Mouse (Mus musculus): ENCODE data around the gene Rbms1.

The Rbms1 gene

DNA sequence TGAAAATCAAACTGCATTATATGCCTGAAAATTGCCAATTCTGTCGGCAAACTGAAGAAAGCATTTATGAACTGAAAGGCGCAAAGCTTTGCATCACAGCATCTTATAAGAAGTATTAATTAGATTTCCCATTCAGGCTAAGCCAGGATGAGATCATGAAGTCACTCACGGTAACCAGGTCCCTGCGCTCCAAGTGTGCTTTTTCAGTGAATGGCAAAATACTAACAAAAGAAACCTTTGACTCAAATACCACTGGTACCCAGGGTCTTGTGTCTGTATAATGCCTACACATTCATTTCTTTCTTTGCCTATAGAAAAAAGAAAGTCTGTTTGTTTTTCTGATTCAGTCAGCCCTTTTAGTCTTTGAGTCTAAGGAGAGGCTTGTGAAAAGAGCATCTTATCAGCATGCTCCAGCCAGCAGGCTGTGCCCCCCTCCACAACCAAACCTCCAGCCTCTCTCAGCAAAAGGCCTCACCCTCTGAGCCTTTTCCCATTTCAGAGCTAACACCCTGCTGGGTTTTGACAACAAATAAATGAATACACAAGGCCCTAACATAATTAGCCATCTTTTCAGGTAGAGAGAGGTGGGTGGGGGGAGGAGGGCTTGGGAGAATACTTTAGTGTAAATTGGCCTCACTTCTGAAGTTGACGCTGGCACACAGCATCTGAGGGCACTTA, 83.7 kb downstream of the Rbms1 start:
- no peak for DNase-seq (ENCODE audit: low read depth)

DNA sequence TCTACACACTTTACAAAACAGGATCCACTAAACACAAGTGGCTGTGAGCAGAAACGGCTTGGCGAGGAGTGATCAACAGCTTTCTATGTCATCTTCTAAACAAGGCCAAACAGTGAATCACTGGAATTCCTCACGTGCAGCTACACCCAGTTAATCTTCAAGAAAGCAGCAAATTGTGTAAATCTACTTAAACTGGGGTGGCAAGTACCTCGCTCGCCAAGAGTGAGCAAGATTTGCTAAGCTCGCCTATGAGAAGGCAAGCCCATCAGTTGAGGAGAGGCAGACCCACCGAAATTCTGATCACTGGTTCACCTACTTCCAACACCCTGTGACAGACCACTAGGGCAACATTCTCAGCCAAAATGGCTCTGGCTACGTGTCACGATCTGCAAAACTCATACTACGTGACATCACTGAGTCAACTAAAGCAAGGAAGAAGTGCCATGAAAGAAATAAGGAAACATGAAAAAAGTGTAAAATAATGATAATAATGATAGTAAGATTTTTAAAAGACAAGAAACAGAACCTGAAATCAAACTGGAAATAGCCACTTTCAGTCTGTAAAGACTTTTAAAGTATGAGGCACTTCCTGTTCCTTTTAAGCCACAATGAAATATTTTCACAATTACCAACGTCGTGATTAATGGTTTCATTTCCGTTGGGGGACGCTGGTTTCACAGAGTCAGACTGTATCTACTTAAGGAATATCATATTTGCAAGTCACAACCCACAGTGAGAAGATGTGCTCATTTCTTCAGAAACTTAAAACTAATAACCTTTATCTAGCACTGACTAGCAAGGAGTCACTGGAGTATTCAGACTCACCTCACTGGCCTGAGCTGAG, 85.2 kb downstream of the Rbms1 start:
- no peak for DNase-seq (ENCODE audit: low read depth)

DNA sequence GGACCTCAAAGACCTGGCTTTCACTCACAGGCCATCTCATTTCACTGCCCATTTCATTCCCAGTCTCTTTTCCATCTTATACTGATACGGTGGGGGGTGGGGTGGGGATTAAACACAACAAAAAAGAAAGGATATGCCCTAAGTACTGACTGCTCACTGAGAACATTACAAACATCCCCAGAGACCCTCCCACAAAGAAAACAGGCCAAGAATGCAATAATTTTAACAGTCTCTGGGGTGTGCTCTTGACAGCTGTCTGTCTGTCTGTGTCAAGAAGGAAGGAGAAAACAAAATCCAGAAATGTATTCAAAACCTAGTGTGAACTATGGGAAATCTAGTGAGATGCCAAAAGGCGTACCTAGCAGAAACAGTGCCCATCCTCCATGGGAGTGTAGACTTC, 86.1 kb downstream of the Rbms1 start:
- no peak for DNase-seq (ENCODE audit: low read depth)

DNA sequence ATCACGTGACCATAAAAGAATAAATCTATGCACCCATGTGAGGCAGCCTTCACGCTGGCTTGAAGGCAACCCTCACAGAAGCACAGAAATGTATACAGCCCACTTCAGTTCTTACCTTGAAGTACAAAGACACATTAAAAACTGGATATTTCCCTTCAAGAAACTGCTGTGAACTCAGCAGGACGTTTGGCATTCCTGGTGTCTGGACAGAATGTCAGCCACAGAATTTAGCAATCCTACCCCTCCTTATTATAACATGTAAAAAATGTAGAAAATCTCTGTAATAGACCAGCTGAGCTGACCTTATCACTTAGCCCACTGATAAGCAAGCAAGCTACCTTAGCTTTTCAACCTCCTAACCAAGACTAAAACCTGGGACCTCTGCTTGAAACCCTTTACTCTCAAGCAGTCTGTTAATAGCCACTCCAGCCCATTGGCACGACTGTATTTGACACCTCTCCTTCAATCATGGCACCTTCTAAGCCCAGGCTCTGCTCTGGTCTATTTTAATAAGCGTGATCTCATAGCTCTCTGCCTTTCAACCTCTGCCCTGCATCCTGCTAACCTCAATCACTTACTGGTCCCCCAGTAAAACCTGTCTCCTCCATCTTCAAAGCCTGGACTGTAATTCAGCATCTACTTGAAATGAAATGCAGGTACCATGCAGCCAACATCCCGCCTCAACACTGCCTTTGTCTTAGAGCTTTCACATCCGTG, 90.7 kb downstream of the Rbms1 start:
- DNase-seq (ENCODE audit: low read depth), result no peak

DNA sequence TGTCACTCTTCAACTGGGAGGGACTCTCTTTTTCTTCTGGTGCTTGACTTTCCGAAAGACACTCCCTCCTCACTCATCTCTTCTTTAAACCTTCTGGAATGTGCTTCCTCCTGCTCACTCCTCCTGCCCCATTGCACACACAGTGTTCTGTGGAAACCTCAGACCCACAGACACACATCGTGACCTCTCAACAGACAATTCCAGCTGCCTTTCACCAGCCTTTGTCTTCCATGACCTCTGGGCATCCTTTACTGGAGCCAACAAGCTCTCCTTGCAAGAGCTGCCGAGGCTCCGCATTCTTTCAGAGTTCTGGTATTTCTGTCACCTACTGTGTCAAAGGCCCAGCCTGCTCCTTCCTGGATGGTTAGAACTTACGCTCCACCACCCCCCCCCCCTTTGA, 92.0 kb downstream of the Rbms1 start:
- no peak for DNase-seq (ENCODE audit: low read depth)

DNA sequence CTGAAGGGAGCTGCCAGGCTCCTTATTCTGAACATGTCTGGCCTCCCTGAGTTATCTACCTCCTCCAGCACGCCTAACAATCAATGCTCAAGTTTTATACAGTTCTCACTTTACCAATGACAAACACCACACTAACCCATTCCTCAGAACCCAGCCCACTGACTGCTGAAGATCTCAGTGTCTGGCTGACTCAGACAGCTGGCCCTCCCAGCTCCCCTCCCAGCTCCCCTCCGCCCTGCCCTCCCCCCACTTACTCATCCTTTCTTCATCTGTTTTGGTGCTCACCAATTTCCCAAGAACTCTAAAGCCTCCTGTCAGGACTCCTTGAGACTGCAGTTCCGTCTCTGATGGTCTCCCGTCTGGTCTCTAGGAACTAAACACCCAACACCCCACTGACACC, 92.5 kb downstream of the Rbms1 start:
- DNase-seq (ENCODE audit: low read depth), result no peak

DNA sequence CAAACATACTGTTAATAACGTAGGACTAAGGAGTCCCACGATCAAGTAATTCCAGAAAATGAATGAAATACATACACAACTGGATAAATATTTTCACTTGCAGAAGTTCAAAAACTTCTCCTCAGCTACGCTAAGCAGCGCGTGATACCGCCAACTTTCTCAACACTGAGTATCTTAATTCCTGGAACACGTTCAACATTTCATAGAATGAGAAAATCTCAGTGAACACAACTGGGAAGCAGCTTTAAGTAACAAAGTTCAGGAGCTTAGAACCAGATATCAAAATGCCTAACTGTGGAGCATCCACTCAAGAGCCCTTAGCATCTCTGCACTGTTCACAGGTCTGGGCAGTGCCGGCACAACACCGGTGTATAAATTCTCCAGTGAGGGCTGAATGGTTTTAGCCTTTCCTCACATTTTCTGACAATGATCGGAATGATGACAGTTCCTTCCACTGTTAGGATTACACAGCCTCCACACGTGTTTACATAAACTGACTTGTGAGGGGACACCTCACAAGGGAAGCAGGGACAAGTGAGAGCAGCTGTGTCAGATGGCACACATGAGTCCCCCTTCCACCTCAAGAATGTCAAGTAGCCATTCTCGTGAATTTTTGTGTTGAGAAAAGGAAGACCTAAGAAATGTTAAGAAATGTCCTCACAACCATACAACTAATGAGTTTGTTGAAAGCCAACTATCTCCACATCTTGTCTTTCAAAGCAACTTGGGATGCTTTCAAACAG, 93.8 kb downstream of the Rbms1 start:
- DNase-seq (ENCODE audit: low read depth), result no peak

DNA sequence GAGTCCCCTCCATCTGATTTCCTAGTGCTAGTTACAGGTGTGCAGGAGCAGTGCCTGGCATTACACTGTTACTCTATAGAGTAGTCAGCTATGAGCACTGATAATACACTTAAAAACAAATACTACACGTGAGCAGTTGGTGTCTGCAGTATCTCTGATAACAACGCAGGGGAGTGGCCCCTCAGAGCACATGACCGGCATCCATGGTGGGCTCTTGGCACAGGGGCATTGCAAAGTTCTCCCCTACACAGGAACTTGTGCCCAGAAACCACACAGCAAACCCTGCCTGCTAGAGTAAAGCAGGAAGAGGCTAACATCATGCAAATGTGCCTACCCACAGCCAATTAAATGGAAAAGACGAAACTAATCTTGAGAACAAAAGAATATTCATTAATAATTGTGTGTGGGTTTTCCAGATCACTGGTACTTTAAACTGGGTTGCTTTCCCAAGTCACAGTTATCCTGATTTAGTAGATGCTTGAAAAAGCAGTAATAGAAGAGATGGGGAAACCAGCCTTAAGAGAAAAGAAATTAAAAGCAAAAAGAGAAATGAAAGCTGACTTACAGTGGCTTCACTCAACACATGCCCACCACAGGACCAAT, 94.8 kb downstream of the Rbms1 start:
- DNase-seq (ENCODE audit: low read depth), result no peak

DNA sequence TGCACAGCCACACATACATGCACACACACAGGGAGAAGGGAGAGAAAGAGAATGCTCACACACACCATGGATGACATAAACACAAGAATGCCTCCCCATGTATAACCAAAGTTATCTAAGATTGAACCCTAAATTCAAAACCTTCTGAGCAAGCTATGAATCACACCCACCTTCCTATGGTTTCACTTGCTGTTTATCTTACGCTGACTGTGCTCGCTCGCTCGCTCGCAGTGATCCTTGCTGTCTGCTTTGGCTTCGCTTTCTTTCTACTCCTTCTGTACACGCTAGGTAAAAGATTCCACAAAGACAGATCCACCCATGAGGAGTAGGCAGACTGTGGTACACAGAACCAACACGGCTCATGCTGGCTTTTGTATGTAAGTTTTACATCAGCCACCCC, 95.7 kb downstream of the Rbms1 start:
- DNase-seq (ENCODE audit: low read depth), result no peak

DNA sequence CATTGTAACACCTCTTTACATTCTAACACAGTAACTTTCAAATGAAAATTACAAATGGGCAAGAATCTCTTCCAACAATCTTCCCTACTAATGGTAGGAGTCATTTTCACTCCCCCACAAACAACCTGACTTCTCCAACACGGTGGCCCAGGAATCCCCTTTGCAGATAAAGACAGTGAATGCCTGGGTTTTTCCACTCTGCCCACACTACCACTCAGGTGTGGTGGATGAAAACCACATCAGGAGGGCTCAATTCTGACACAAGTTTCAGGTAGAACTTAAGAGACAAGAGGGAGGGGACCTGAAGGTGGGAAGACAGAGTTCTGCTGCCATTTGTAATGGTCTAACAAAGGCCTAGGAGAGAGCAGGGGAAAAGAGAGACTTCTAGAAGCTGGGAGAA, 97.1 kb downstream of the Rbms1 start:
- no peak for DNase-seq (ENCODE audit: low read depth)

DNA sequence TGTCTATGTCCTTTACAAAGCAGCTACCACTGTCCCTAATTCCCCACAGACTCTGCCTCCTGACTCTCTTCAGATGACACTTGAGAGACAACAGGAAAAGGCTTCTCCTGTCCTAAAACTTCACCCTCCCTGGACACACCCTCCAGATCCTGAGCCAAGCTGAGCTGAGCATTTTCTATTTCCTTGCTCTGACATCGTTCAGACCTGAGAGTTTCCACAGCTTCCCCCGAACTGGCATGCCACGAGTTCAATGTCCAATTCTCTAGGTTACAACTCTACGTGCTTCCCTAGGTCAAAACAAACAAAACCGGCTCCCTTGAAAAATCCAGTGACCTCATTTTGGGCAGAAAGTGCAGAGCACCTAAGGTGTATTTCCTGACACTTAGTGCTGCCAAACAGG, 98.0 kb downstream of the Rbms1 start:
- DNase-seq (ENCODE audit: low read depth), result no peak

DNA sequence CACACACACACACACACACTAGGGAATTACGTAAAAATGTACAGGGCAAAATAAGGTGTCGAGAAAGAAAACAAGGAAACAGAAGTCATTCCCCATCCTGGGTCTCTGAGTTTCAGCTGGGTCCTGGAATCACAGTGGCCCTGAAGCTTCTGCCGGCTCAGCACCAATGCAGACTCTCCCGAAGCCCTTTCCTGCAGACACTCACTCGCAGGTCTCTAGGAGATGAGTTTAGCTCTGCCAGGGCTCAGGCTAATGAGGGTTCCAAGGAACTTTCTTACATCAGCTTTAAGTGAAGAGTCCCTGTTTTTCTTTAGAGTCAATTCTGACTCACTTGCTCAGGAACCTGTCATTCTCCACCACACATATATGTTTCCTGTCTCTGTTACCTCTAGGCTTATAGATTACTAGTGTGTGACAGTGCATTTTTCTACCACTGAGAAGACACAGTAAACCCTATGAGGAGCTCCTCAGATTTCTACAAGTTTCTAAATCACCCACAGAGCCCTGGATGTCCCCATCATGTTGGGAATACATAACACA, 98.7 kb downstream of the Rbms1 start:
- DNase-seq (ENCODE audit: low read depth), result no peak

DNA sequence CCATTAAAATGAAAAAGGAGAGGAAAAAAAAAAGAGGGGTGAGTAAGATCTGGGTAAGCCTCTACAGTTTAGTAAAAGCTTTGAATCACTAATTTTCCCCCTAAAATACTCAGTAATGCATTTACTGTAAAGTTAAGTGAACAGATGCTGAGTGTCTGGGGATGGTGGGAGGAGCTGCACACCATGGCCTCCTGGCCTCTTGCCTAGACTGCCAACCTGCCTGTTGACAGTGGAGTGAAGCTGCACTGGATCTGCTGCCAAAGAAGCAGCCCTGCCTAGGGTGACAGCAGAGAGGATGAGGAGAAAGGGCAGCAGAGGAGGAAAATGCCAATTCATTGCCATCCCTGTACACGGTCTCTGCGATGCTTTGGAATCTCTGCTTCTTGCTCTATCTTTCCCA, 99.2 kb downstream of the Rbms1 start:
- DNase-seq (ENCODE audit: low read depth), result no peak

DNA sequence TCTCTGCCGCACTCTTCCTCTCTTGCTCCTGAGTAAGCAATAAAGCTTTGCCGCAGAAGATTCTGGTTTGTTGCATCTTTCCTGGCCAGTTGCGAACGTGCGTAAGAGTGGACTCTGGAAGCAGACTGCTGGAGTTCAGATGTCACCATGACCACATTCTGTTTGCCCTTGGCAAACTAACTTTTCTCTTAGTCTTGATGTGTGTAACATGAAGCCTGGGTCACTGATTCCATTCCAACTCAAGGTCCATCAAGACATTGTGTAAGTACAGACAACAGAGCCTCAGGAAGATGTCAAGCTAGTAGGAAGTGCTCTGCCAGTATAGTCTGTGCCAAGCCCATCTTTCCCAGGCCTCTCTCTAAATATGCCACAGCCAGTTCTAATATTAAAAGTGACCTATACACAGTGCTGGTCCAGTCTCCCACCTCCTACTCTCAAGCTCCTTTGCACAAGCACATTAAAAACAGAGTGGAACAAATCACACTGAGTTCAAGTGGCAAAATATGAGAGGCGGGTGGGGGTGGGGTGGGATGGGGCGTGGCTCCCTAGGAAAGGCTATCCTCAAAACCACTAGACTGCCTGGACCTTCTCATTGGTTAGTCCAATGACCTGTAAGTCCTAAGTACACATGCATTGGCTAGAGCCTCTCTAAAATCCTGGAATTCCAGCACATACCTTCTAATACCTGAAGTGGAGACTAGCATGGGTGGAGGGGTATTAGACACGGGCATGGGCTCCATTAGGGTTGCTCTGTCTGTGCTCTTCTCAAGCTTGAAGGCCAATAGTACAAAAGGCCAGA, 99.9 kb downstream of the Rbms1 start:
- DNase-seq (ENCODE audit: low read depth), result no peak

DNA sequence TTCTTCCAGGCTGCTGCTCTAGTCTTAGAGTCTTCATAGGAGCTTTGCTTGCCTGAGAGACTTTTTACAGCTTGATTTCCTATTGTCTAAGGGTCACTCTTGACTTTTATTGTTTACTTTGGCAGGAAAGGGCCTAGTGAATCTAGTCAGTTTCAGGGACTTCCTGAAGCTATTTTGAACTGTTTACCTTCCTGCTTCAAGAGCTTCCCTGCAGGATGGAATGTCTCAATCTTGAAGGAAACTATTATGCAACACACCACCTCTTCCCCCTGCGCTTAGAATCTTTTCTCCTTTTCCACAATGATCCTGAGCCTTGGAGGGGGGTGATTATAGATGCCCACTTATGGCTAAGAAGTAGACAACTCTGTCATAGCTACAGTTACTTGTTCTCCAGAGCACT, 104.9 kb downstream of the Rbms1 start:
- no peak for DNase-seq (ENCODE audit: low read depth)

DNA sequence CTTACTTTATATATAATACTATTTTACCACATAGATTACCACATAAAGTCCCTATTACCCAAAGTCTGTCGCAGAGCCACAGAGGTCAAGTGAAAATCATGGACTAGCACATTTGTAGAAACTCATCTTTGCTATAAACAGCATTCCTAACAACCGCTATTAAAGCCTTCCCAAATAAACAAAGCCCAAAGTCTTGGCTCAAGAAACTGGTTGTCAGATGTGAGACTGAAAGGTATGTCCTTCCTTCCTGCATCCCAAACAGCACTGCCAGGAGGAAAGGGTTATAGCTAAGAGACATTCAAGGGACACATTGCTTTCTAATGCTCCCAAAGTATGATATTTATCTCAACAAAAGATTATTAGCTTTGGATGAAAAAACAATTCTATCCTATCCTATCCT, 106.9 kb downstream of the Rbms1 start:
- DNase-seq (ENCODE audit: low read depth), result no peak

DNA sequence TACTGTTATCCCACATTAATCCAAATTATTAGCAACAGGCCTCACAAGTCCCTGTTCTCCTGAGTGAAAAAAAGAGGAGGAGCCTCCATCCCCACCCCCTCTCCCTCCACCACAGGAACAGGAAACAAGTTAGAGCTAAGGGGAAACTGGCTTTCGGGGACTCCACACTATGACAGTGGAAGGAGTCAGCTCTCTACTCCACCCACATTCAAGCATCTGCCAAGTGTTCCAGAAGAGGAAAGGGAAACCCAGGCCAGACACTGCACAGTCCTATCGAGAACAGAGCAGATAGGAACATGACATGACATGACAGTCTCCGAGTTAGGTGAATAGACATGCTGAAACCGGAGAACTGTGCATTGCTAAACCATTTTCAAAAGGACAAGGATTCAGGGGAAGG, 108.0 kb downstream of the Rbms1 start:
- no peak for DNase-seq (ENCODE audit: low read depth)

DNA sequence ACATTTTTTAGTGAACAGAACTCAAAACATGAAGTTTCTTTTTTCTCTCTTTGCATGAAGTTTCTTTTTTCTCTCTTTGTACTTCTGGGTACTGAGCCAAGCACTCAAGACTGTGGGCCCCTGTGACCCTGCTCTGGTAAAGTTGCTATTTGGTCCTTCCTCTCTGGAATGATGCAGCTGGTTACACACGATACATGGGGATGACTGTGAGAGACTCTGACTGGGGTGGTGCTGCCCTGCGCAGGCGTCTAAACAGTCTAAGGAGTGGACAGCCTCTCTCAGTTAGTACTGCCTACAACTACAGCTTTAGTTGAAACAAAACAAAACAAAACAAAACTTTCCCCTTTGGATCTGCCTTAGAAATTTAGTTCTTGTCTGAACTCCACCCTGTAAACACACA, 111.1 kb downstream of the Rbms1 start:
- DNase-seq (ENCODE audit: low read depth), result no peak

DNA sequence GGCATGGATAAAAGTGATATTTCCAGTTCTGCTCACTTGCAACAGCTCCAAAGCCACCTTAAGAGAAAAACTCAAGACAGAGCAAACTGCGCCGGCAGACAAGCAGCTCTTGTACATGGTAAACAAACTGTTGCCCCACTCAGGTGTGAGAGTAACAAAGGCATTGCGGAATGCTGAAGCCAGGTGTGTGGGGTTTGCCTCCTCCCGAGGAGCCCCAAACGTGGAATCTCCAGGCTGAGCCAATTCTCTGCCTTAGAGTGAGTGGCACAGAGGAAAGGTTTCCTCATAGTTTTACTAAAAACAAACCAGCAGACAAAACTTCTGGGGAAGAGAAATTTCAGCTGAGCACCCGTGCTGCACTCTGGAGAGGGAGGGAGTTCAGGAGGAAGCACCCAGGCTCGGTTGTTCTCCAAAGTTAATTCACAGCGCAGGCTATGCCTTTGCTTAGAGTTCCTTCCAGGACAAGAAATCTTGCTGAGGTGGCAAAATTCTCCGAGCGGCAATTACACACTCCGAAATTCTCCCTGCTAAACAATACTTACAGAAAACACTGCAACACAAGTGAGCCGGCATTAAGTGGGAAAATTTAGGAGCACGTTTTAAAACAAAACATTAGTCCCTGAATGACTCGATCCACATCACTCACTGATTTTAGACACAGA, 111.8 kb downstream of the Rbms1 start:
- DNase-seq (ENCODE audit: low read depth), result no peak

DNA sequence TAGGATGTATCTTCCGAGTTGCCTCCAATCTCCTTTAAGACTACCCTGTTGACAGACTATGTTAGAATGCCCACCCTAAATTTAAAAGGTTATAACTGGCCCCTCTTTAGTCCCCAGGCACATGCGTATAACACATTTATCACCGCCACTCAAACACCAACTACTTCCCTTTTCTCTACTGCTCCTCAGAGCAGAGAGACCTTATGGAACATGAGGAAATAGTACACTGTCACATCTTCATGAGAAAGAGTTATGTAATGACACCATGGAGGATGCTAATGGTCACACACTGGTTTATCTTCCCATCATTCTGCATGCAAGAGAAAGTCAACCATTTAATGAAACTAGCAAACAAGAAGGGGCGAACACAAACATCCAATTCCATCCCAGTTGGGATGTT, 114.5 kb downstream of the Rbms1 start:
- DNase-seq (ENCODE audit: low read depth), result no peak

Data from fibroblast of lung, adult 2 months (primary cell).